Mouse (Mus musculus) fat pad, adult 2 months (tissue): Measurements from ENCODE around the gene Mettl5.
"Not testable (repeated sequence)": the region's sequence is repeated elsewhere in the genome, so short reads cannot be mapped to it uniquely, and the experiment has no call there.

Source experiments
- DNase-seq: peaks from one replicate; pipeline ENCODE4 v3.0.0-alpha.2; 2011; ENCODE audit warnings: low read depth, low spot score; ENCODE audit errors: extremely low read depth

Mettl5 gene

DNA sequence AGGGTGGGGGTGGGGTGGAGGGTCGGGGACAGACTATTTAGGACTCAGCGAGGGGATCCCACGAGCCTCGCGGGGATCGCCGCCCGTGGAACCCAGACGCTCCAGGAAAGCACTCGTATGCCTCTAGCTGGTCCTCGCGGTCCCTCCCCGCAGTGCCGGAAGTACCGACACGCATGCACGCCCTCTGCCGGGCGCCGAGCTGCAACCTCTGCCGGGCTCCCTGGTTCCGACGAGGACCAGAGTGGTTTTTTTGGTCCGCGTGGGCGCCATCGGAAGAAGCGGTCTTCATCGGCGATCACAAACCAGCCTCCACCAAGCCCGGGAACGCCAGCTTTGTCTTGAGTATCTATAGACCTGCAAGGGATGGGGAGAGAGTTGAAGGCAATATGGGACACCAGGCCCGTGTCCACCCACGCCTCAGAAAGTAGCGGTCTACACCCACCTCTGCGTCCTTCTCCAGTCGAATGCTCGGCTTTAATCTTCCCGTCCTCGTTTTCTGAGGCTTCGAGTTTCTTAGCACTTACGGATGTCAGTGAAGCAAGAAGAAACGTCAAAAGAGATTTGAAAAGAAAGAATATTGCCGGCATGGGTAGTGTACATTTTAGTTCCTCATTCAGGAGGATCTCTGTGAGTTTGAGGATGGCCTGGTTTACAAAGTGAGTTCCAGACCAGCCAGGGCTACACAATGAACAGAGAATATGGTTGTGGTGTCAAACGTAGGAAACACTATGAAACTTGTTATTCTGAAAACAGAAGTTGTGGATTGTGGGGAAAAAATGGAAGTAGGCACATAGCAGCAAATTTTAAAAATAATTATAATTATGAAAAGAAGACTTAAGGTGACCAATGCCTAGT lies at the start of gene Mettl5:
Mettl5 (minus strand) TSS at position 165 of the 855 bp plus-strand sequence.
- no peak for DNase-seq

DNA sequence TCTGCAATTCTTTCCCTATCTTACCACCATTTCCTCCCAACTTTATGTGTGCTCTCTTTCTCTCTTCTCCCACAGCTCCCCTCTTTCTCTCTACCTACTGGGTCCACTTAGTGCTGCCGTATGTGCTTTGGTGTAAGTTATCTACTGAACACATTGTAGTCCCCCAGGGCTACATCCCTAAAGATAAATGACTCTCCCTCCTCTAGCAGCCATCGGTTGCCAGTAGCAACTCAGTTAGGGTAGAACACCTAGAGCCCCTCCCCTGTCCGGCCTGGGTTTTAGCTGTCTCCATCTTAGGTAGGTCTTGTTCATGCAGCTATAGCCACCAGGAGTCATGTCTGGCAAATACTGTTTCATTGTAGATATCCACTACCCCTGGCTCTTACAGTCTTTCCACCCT lies 39.5 kb upstream of the Mettl5 start:
- no peak for DNase-seq

DNA sequence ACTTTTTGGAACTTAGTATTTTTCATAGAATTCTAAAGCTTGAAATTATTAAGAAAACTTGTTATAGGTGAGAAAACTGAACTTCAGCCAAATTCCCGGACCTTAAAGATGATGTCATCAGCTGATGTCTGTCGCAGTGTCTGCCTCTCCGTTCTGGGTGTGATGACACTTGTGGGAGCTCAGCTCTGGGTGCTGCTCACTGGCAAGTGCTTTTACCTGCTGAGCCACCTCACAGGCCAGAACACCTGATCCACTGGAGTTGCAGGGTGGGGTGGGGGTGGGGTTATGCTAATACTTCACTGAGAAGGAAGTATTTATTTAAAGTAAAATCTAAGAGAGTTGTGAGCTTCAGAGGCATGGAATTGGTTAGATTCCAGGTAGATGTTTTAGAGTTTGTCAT lies 31.9 kb upstream of the Mettl5 start:
- no peak for DNase-seq

DNA sequence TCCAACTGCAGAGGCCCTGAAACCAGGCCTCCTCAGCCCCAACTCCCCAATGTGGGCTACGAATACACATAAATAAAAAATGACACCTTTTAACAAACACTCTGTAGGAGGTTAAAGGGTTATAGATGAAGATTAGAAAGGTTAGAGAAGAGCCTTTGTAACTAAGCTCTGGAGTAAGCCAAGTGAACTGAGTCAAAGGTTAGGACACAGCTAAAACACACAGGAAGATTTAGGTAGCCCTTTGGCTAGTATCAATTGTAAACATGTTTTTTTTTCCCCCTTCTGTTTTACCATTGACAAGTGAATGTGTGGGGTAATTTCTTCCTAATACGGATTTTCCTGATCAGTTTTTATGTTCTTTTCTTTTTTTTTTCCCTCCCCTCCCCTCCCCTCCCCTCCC lies 27.4 kb upstream of the Mettl5 start:
- no peak for DNase-seq

DNA sequence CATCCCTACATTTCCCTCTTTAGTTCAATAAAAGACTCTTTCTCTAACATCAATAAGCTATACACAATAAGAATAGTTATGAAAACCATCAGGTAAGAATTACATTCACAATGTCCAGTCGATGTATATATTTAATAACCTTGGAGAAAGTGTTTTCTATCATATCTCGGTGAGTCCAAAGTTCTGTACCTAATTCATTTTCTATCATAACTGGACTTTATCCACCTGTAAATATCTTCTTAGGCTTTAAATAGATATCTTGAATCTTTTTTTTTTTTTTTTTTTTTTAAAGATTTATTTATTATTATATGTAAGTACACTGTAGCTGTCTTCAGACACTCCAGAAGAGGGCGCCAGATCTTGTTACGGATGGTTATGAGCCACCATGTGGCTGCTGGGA lies 22.0 kb upstream of the Mettl5 start:
- not testable (repeated sequence) for DNase-seq

DNA sequence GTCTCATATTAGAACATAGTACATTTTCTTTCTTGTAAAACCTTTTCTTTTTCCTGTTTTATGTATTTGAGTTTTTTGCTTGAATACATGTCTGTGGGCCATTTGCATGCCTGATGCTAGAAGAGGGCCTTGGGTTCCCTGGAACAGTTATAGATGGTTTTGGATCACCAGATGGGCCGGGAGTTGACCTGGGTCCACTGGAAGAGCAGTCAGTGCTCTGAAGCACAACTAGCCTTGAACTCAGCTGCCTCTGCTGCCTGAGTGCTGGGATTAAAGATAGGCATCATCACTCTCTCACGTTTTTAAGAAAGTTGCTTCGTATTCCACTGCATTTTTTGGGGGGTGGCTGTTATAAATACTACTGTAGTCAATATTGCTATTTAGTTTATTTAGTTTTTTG lies 18.1 kb upstream of the Mettl5 start:
- DNase-seq: no peak

DNA sequence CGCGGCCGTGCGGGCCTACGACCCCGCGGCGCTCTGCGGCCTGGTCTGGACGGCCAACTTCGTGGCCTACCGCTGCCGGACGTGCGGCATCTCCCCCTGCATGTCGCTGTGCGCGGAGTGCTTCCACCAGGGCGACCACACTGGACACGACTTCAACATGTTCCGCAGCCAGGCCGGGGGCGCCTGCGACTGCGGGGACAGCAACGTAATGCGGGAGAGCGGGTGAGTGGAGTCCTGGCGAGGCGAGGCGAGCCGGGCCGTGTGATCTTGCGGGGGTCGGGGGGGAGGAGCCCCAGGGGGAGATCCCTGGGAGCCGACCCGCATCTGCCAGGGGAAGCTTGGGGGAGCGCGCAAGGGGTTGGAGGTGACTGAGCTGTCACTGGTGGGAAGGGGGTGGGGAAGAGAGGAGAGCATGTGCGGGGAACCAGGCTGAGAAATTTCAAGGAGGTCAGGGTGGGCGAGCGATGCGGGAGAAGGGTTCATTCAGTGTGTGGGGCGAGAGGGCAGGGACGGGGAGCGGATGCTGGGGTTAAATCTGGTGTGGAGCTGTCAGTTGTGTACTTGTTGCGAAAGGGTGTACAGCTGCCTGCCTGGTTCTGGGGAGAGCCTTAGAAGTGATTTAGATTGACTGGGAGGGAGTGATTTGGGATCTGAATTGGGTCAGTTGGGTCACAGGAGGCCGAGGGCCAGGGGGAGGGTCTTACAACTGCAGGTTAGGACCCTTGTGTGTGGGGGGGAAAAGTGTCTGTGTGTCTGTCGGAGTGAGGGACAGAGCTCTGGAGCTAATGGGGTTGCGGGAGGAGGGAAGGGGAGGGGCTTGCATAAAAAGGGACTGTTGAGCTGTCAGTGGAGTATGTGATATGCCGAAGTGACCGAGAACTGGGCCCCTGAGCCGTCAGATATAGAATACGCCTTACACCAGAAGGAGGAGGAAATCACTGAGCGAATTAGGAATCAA lies 12.5 kb upstream of the Mettl5 start:
- DNase-seq: no peak

DNA sequence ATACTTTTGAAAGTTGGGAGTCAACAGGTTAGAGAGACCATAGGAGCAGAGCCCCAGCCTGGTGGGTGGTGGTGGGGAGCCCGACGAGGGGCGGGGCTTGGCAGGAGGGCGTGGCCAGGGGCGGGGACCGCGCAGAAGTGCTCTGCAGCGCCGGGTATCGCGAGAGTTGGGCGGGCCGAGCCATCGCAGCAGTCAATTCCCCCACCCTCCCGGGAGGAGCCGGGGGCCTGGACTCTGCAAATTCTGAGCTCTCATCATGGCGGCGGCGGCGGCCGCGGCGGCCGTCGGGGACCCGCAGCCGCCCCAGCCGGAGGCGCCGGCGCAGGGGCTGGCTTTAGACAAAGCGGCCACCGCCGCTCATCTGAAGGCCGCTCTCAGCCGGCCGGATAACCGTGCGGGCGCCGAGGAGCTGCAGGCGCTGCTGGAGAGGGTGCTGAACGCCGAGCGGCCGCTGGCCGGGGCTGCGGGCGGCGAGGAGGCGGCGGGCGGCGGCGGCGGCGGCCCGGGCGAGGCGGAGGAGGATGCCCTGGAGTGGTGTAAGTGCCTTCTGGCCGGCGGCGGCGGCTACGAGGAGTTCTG lies 11.7 kb upstream of the Mettl5 start, which contains the start of gene Ubr3:
Ubr3 (plus strand) TSS at position 208 of the 579 bp plus-strand sequence.
- DNase-seq: peak; percentile 30

DNA sequence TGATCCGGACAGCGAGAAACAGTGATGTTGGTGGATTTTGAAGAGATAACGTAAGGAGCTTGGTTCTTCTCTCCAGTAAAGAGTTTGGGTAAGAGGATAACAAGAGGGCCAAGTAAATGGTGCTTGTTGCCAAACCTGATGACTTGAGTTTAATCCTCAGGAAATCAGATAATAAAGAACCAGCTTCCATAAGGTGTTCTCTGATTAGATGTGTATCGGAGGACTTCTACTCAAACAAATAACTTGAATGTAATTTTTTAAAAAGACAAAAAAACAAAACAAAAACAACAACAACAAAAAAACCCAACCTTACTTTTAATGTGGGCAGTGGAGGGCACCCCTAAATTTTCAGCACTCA lies 10.8 kb upstream of the Mettl5 start:
- DNase-seq: no peak

DNA sequence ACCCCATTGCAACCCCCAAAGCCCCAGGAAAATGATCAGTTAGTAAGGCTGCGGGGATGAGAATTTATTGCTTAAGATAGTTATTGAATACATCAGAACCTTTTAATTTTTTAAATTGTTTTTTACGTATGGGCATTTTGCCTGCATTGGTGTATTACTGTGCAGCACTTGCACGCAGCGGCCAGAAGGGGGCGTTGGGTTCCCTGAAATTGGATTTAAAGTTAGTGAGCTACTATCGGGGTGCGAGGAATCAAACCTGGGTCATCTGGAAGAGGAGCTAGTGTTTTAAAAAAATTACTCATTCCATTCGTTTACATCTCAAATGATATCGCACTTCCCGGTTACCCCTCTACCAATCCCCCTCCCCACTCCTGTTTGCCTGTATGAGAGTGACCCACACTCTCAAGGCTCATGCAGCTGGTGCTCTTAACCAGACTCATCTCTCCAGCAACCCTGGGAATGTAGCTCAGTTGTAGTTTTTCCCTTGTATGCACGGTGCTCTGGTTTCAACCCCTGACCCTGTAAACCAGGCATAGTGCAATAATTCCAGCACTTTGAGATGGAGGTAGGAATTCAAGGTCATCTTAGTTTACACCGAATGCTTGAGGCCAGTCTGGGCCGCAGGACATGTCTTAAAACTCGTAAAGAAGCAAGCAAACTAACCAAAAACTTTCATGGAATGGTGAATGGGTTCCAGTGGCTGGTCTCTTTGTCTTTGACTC lies 10.2 kb upstream of the Mettl5 start:
- DNase-seq: no peak

DNA sequence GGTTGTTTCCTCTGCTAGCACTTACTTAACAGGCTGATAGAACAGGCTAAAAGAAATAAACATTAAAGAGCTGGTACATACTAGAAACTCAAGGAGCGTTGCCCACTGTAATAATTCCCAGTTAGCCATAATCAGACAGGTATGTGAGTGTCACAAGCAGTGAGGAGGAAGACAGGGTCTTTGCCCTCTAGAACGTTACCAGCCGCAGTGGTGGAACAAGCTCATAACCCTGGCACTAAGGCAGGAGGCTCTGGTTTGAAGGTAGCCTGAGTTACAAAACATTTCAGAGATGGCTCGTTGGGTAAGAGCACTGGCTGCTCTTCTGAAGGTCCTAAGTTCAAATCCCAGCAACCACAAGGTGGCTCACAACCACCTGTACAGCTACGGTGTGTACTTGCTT lies 8.5 kb upstream of the Mettl5 start:
- no peak for DNase-seq

DNA sequence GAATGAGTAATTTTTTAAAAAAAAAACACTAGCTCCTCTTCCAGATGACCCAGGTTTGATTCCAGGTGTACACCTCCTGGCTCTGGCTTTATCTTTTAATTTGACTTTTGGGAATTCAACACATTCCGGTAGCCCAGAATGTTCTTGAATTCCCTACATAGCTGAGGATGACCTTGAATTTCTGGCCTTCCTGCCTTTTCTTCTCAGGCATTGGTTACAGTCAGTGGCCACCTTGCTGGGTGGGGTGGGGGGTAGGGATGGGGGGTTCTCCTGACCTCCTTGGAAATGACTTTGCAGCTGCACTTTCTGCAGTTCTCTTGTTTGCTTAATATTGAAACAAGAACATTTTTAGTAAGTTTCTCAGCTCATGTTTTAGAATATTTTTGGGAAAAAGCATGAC lies 7.7 kb upstream of the Mettl5 start:
- no peak for DNase-seq

DNA sequence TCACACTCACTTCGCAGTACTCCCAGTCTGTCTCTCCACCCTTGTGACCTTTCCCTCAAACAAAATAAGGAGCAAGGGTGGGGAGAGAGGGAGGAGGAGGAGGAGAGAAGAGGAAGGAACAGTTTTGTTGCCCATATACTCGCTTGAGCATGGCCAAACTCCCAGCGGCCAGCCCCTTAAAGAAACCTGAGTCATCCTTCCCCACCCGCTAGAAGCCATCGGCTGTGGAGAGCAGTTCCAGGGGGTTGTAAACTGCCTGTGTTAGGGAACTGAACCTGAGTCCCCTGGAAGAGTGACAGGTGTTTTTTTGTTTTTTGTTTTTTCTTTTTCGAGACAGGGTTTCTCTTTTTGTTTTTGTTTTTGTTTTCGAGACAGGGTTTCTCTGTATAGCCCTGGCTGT lies 5.4 kb upstream of the Mettl5 start:
- no peak for DNase-seq

DNA sequence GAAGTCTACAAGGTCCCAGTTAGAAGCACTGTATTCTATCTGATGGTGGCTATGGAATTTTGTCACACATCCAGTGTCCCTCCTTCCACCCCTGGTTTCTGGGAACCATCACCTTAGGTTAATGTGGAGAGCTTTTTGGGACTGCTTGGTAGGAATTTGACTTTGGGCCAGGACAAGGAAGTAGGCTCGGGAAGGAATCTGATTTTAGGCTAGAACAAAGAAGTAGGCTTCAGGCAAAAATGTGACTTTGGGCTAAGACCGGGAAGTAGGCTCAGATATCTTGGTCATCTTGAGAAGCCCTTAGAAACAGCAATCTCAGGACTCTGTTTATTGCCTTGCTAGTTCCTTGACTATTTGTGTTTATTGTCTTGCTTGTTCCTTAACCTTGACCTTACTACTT lies 3.5 kb upstream of the Mettl5 start:
- no peak for DNase-seq

DNA sequence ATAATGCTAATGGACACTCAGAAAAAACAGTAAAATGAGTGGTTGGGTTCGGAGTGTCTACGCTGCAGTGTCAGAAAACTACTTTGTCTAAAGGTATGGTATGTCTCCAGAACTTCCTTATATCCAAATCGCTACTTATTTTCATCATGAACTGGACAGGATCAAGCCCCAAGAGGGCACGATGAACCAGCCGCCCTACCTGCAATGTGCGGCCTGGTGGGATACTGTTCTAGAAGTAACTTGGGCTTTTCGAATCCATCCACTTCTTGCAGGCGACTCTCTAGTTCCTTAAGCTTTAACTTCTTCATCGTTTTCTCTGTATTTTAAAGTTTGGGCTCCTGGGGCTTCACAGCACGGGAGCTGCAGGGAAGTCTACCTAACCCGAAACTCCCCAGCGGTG lies 365 bp downstream of the Mettl5 start:
- DNase-seq: no peak

DNA sequence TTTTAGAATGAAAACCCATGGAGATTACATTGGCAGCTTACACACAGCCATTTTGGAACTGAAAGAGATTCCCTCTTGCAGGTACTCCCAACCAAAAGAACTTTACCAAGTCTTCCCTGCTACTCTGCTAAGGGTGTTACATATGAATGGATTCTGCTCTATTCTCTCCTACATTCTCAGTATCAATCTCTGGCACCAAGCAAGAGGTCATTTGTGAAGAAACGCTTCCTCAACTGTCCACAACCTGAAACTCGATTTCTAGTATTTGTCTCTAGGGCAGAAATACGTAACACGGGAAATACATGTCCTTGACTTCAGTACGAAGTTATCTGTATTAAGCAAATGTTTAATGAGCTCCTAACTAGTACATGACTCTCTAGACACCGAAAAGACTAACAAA lies 834 bp downstream of the Mettl5 start:
- no peak for DNase-seq

DNA sequence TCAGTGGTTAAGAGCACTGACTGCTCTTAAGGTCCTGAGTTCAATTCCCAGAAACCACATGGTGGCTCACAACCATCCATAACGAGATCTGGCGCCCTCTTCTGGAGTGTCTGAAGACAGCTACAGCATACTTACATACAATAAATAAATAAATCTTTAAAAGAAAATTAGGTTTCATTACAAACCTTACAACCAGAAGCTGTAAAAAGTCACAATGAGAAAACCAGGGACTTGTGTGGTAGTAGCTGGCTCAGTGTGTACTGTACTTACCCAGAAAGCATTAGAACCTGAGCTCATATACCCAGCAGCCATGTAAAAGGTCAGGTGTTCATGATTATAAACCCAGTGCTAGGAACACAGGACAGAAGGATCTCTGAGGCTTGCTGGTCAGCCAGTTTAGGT lies 1.4 kb downstream of the Mettl5 start:
- no peak for DNase-seq

DNA sequence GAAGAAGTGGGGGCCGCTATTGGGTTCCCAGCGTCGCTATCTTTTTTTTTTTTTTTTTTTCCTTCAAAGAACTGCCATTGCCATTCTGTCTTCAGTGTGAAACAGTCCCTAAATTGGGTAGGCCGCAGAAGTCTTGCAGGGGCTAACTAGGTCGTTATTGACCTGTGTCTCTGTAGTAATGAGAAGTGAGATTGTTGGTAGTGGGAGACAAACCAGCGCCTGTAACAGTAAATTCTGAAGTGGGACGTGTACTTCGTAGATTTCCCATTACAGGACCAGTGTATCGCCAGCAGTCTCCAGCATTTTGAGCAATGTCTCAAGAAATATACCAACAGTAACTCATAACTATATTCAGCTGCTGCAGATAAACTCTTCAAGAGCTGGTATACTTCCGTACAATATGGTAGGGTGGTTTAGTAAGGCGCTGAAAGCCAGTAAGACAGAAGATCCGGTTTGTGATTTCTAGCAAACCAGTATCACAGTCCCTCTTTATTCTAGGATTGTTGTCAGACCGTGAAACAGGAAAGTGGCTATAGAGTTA lies 23.2 kb downstream of the Mettl5 start:
- DNase-seq: no peak

DNA sequence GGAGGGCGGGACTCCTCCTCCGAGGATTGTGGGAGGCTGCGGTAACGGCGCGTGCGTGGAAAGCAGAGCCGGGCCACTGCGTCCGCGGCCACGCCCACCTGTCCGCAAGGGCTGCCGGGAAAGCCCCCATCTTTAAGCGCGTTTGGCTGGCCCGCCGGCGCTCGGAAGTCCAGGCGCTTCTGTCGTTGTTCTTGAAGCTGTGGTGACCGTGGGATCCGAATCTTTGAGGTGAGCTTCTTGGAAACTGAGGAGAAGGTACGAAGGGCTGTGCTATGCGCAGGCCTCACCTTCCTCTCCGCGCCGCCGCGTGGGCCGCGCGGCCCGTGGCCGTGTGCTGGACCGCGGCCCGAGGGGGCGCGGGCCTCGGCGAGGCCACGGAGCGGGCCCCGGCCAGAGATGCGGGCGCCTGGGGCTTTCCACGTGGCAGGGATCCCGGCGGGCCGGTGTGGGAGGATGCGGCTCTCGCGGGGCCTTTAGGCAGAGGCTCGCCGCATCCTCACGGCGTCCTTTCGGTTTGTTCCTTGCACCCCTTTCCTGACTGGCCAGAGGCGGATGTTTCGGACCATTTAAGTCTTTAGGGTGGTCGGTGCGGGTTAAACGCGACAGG lies 23.8 kb downstream of the Mettl5 start, which contains the start of gene Ssb:
Ssb (plus strand) TSS at position 78 of the 607 bp plus-strand sequence.
- no peak for DNase-seq

DNA sequence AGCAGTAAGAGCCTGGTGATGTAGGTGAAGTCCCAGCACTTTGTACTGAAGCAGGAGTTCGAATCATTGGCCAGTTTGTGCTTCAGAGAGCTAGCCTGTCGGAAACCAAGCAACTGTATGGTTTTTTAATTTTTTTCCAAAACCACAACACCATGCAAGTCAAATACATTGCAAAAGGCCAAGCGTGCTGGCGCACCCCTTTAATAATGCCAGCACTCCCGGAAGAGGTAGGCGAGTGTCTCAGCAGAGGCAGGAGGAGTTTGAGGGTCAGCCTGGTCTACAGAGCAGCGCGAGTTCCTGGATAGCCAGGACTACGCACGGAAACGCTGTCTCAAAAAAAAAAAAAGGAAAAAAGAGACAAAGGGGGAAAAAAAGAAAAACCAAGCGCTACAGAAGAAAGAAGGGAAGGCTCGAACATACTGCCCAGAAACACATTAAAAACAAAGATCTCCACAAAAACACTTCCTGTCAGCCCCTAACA lies 24.4 kb downstream of the Mettl5 start:
- DNase-seq: no peak
